Comparison of ENCODE assay signal across 8 mouse cellular contexts in the genomic region with DNA sequence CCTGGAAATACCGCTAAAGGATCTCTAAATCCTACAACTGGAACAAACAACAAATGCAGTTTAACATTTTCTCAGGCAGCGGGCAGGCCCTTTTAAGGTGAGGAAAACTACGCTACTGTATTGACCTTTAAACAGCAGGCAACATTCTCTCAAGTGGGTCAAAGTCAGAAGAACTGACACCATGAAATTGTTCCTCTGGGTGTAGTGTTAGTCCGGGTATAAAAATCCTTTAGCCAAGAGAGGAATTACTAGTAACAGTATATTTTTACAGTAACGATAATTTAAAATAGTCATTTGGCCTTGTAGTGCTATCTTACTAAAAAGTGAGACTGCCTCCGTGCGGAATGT. TPM values are rescaled to one million over a fixed set of nuclear protein-coding genes. Genes with fewer than 3 reads are reported as not detected.
DNase-seq lines count a peak whose midpoint lies in the region; ATAC-seq and TF ChIP-seq lines count a peak whose summit lies in the region.

No protein-coding gene starts in this region.

- no peaks in the 10 kb centered on the region for H3K9me3 ChIP-seq in heart, embryonic 12.5 days (replicated peaks)
- no peaks in the 10 kb centered on the region for H3K9me3 ChIP-seq in midbrain, embryonic 14.5 days (ENCODE audit: control insufficient read depth, low read length)

- WGBS in heart, embryonic 12.5 days: 7% methylated on average over 7 of the region's 7 CpGs
- WGBS in midbrain, embryonic 14.5 days: 7% methylated on average over 7 of the region's 7 CpGs

- TF ChIP-seq CTCF in cortical plate, adult 2 months (IDR thresholded peaks at IDR 0.05; ENCODE audit: extremely low read depth, insufficient read depth, low read length): no peak

- no peak for DNase-seq in heart, adult 8-10 months (ENCODE audit: low spot score)
- no peak for DNase-seq in midbrain, embryonic 14.5 days
- no peak for DNase-seq in gastrocnemius, postnatal 10 days
- no peak for DNase-seq in left cerebral cortex, adult 11 months (ENCODE audit: low spot score)
- no peak for DNase-seq in ovary, postnatal 14 days (ENCODE audit: low spot score)

- H3K27me3 ChIP-seq in heart, embryonic 12.5 days (replicated peaks): no peaks in the 10 kb centered on the region
- H3K27me3 ChIP-seq in midbrain, embryonic 14.5 days (ENCODE audit: control insufficient read depth, insufficient read depth, low read length): no peaks in the 10 kb centered on the region

- H3K27ac ChIP-seq in heart, embryonic 12.5 days (ENCODE audit: poor library complexity, severe bottlenecking): peak overlapping the region; percentile 99
- no peak overlapping the region for H3K27ac ChIP-seq in cortical plate, adult 2 months (ENCODE audit: insufficient read depth, low read length)
- peak overlapping the region; percentile 43 for H3K27ac ChIP-seq in midbrain, embryonic 14.5 days (replicated peaks; ENCODE audit: low read depth, low read length)

- peak; percentile 19 for ATAC-seq in heart, embryonic 12.5 days (ENCODE audit: insufficient number of reproducible peaks, low FRiP score)
- peak; percentile 5 for ATAC-seq in inflammation-experienced regulatory T-cells, adult 6 months
- ATAC-seq in midbrain, embryonic 14.5 days (ENCODE audit: low FRiP score, low TSS enrichment): 0 out of 2 replicates have a peak, but pooled peaks have one; percentile 5

- TF ChIP-seq POLR2A in cortical plate, adult 2 months (IDR thresholded peaks at IDR 0.05; ENCODE audit: extremely low read depth, insufficient read depth, low read length): no peak

- peak overlapping the region; percentile 98 for H3K4me3 ChIP-seq in heart, embryonic 12.5 days
- peak overlapping the region; percentile 96; the same call in 1 of the 2 replicates for H3K4me3 ChIP-seq in cortical plate, adult 2 months (ENCODE audit: insufficient read depth, low read length)
- H3K4me3 ChIP-seq in midbrain, embryonic 14.5 days (replicated peaks; ENCODE audit: low read depth, low read length): peak overlapping the region; percentile 81

- peaks cover 32% of the 10 kb centered on the region for H3K36me3 ChIP-seq in heart, embryonic 12.5 days
- H3K36me3 ChIP-seq in midbrain, embryonic 14.5 days (ENCODE audit: control insufficient read depth, insufficient read depth, low read length): peaks cover 30% of the 10 kb centered on the region

- H3K4me2 ChIP-seq in heart, embryonic 12.5 days: peak overlapping the region; percentile 70
- peak overlapping the region; percentile 50 for H3K4me2 ChIP-seq in midbrain, embryonic 14.5 days (ENCODE audit: low read length)

- peak overlapping the region; percentile 51; the same call in 1 of the 2 replicates for H3K9ac ChIP-seq in heart, embryonic 12.5 days
- 0 out of 2 replicates have a peak overlapping the region, but pooled peaks have one; percentile 13 for H3K9ac ChIP-seq in midbrain, embryonic 14.5 days (replicated peaks; ENCODE audit: low read length)

- peaks cover 22% of the 10 kb centered on the region for H3K4me1 ChIP-seq in heart, embryonic 12.5 days (replicated peaks)
- peaks cover 8% of the 10 kb centered on the region for H3K4me1 ChIP-seq in cortical plate, adult 2 months (ENCODE audit: control insufficient read depth, insufficient read depth, low read length)
- H3K4me1 ChIP-seq in midbrain, embryonic 14.5 days (ENCODE audit: control insufficient read depth, insufficient read depth, low read length): peaks cover 13% of the 10 kb centered on the region

RNA-seq across cellular contexts. Expression of a gene that starts 24.4 kb away (rescaled TPM):
- polyA plus RNA-seq in heart, embryonic 12.5 days (2016; fragmentation: Nextera tagmentation; extraction: Ambion mirVana): 51.6 and 53.3 TPM in 2 replicates
- 1 to 10 TPM in 1 of 4 experiments, under 1 TPM in 3; 0.28 to 1.7 (median 0.37) TPM for total RNA-seq in heart, adult 8-10 months (2022)
- polyA plus RNA-seq in cortical plate, adult 2 months (2012; rRNA removed): 0.30 and 0.61 TPM in 2 replicates
- polyA plus RNA-seq in inflammation-experienced regulatory T-cells, adult 6 months (2017; shearing (Covaris generic)): 100 to 1,000 TPM in 1 of 3 experiments, 10 to 100 TPM in 1, 1 to 10 TPM in 1; 8.5 to 112 (median 10.8) TPM
- 11.0 and 19.4 TPM in 2 replicates for polyA plus RNA-seq in midbrain, embryonic 14.5 days (2014; fragmentation: Nextera tagmentation; extraction: Ambion mirVana)
- 1 to 10 TPM; 6.8 to 8.4 TPM for total RNA-seq in gastrocnemius, postnatal 10 days (2021)

RNA-seq across cellular contexts. Expression of a gene that starts 24.5 kb away (rescaled TPM):
- polyA plus RNA-seq in heart, embryonic 12.5 days (2016; fragmentation: Nextera tagmentation; extraction: Ambion mirVana): 24.3 and 28.3 TPM in 2 replicates
- total RNA-seq in heart, adult 8-10 months (2022): 1 to 10 TPM in 1 of 4 experiments, under 1 TPM in 3; 0.34 to 1.2 (median 0.58) TPM
- polyA plus RNA-seq in cortical plate, adult 2 months (2012; rRNA removed): 1.1 and 1.4 TPM in 2 replicates
- 10 to 100 TPM in 1 of 3 experiments, 1 to 10 TPM in 2; 2.3 to 14.8 (median 5.0) TPM for polyA plus RNA-seq in inflammation-experienced regulatory T-cells, adult 6 months (2017; shearing (Covaris generic))
- polyA plus RNA-seq in midbrain, embryonic 14.5 days (2014; fragmentation: Nextera tagmentation; extraction: Ambion mirVana): 4.2 and 6.2 TPM in 2 replicates
- 1 to 10 TPM; 2.5 to 3.4 TPM for total RNA-seq in gastrocnemius, postnatal 10 days (2021)

RNA-seq across cellular contexts. Expression of a gene that starts 46.2 kb away (rescaled TPM):
- 47.0 and 47.2 TPM in 2 replicates for polyA plus RNA-seq in heart, embryonic 12.5 days (2016; fragmentation: Nextera tagmentation; extraction: Ambion mirVana)
- 10 to 100 TPM; 84.3 to 96.9 (median 85.1) TPM for total RNA-seq in heart, adult 8-10 months (2022)
- 129 and 130 TPM in 2 replicates for polyA plus RNA-seq in cortical plate, adult 2 months (2012; rRNA removed)
- 10 to 100 TPM; 68.4 to 88.9 (median 72.2) TPM for polyA plus RNA-seq in inflammation-experienced regulatory T-cells, adult 6 months (2017; shearing (Covaris generic))
- polyA plus RNA-seq in midbrain, embryonic 14.5 days (2014; fragmentation: Nextera tagmentation; extraction: Ambion mirVana): 42.8 and 57.4 TPM in 2 replicates
- total RNA-seq in gastrocnemius, postnatal 10 days (2021): 10 to 100 TPM; 55.8 to 57.9 TPM

RNA-seq across cellular contexts. Expression of a gene that starts 46.3 kb away (rescaled TPM):
- polyA plus RNA-seq in heart, embryonic 12.5 days (2016; fragmentation: Nextera tagmentation; extraction: Ambion mirVana): 0.22 and 0.36 TPM in 2 replicates
- 1 to 10 TPM in 1 of 4 experiments, under 1 TPM in 3; 0.13 to 1.4 (median 0.55) TPM for total RNA-seq in heart, adult 8-10 months (2022)
- 0.75 and 1.1 TPM in 2 replicates for polyA plus RNA-seq in cortical plate, adult 2 months (2012; rRNA removed)
- under 1 TPM in 1 of 3 experiments, not detected in 2; 0.09 TPM for polyA plus RNA-seq in inflammation-experienced regulatory T-cells, adult 6 months (2017; shearing (Covaris generic))
- 0.24 and 0.50 TPM in 2 replicates for polyA plus RNA-seq in midbrain, embryonic 14.5 days (2014; fragmentation: Nextera tagmentation; extraction: Ambion mirVana)
- total RNA-seq in gastrocnemius, postnatal 10 days (2021): under 1 TPM; 0.14 to 0.20 TPM
